Mouse (Mus musculus) liver, embryonic 11.5 days (tissue): ENCODE results near the gene Fbxo31. TPM values are rescaled to one million over a fixed set of nuclear protein-coding genes. Genes with fewer than 3 reads are reported as not detected.
A peak's percentile ranks its signal among the peaks of the same experiment; 100 is the strongest.
"Not testable (repeated sequence)": the region's sequence is repeated elsewhere in the genome, so short reads cannot be mapped to it uniquely, and the experiment has no call there.

ENCODE experiments used
- ATAC-seq: fragments of 200-750 bp; cut with Nextera tagmentation; replicated peaks from 2 replicates; pipeline ENCODE4 v1.8.0; 2017; ENCODE audit warnings: moderate number of reproducible peaks, mild to moderate bottlenecking, moderate TSS enrichment, moderate library complexity; ENCODE audit not compliant: low FRiP score
- DNase-seq: peaks from one replicate; pipeline ENCODE4 v3.0.0-alpha.2; 2017; ENCODE audit warnings: low spot score
- H3K27ac ChIP-seq: fragments of 300-500 bp; sonication (generic); 2 replicates; pipeline ENCODE4 v1.5.1; 2014; ENCODE audit warnings: mild to moderate bottlenecking, low read depth, low read length, control low read depth
- H3K27me3 ChIP-seq: fragments of 300-500 bp; sonication (generic); replicated peaks from 2 replicates; pipeline ENCODE4 v1.6.1; 2014; ENCODE audit warnings: low read length, mixed read lengths; ENCODE audit not compliant: control insufficient read depth, insufficient read depth
- H3K36me3 ChIP-seq: fragments of 300-500 bp; sonication (generic); 2 replicates; pipeline ENCODE4 v1.6.1; 2014; ENCODE audit warnings: mild to moderate bottlenecking, low read length, moderate library complexity, mixed read lengths; ENCODE audit not compliant: control insufficient read depth, insufficient read depth
- H3K4me1 ChIP-seq: fragments of 300-500 bp; sonication (generic); replicated peaks from 2 replicates; pipeline ENCODE4 v1.6.1; 2014; ENCODE audit warnings: low read length, mixed read lengths; ENCODE audit not compliant: control insufficient read depth, insufficient read depth
- H3K4me2 ChIP-seq: fragments of 300-500 bp; sonication (generic); 2 replicates; pipeline ENCODE4 v1.6.1; 2014; ENCODE audit warnings: mild to moderate bottlenecking, control low read depth, moderate library complexity
- H3K4me3 ChIP-seq: fragments of 300-500 bp; sonication (generic); 2 replicates; pipeline ENCODE4 v1.5.1; 2014; ENCODE audit warnings: low read depth, low read length, control low read depth
- H3K9ac ChIP-seq: fragments of 300-500 bp; sonication (generic); 2 replicates; pipeline ENCODE4 v1.6.1; 2014; ENCODE audit warnings: low read depth, low read length, control low read depth
- H3K9me3 ChIP-seq: fragments of 300-500 bp; sonication (generic); 2 replicates; pipeline ENCODE4 v1.6.1; 2016; ENCODE audit warnings: low read length, inconsistent platforms, mixed read lengths; ENCODE audit not compliant: control insufficient read depth
- WGBS: fragments of 180-500 bp; shearing (Covaris S2); extraction: QIAGEN DNeasy Blood & Tissue Kit; methylation state at CpG from one replicate; pipeline ENCODE4 v1.1.7; 2014; 5-methylcytosine and 5-hydroxymethylcytosine counted together
- polyA plus RNA-seq: library from polyadenylated mRNA; unstranded; fragments of >200 nt; fragmentation: Nextera tagmentation; extraction: Ambion mirVana; gene quantifications from 2 replicates; pipeline ENCODE4 v1.2.1, GENCODE M21; 2014

Gene Fbxo31
- polyA plus RNA-seq, 1 experiment from 2014 or later = 23.8 TPM

- Histone ChIP-seq H3K36me3 (peaks cover 17% of the 10 kb centered on the region), H3K4me1 (no peaks in the 10 kb centered on the region), H3K4me3 (no peak overlapping the region), H3K27ac (no peak overlapping the region), H3K4me2 (no peak overlapping the region), H3K9me3 (no peaks in the 10 kb centered on the region), H3K27me3 (no peaks in the 10 kb centered on the region), H3K9ac (no peak overlapping the region)
- no peak for DNase-seq
- ATAC-seq = no peak
- 85% methylated on average over 5 of the region's 5 CpGs for WGBS
Observed at GRCm38 (mm10) chr8:121607661-121608060, 29.1 kb upstream of the Fbxo31 start.

GRCm38 (mm10) chr8:121603801-121604200 is 25.2 kb upstream of the Fbxo31 start:
- Histone ChIP-seq H3K9ac (no peak overlapping the region), H3K4me1 (no peaks in the 10 kb centered on the region), H3K4me2 (no peak overlapping the region), H3K27ac (no peak overlapping the region), H3K9me3 (no peaks in the 10 kb centered on the region), H3K36me3 (peaks cover 13% of the 10 kb centered on the region), H3K4me3 (no peak overlapping the region), H3K27me3 (no peaks in the 10 kb centered on the region)
- DNase-seq (no peak), ATAC-seq (no peak)
- 90% methylated on average over 12 of the region's 12 CpGs for WGBS

GRCm38 (mm10) chr8:121602860-121603259 is 24.3 kb upstream of the Fbxo31 start:
- WGBS = 27% methylated on average over 3 of the region's 3 CpGs
- peak; percentile 48; the same call in 1 of the 2 replicates for ATAC-seq
- H3K36me3 ChIP-seq = peaks cover 17% of the 10 kb centered on the region

GRCm38 (mm10) chr8:121602411-121602810 is 23.8 kb upstream of the Fbxo31 start:
- H3K36me3 ChIP-seq = peaks cover 15% of the 10 kb centered on the region
- WGBS = 90% methylated on average over 12 of the region's 12 CpGs
- no peaks in the 10 kb centered on the region for H3K4me1 ChIP-seq
- no peaks in the 10 kb centered on the region for H3K9me3 ChIP-seq
- no peak overlapping the region for H3K9ac ChIP-seq
- H3K27ac ChIP-seq = no peak overlapping the region
- DNase-seq (no peak), ATAC-seq (no peak)
- H3K4me2 ChIP-seq = no peak overlapping the region
- no peaks in the 10 kb centered on the region for H3K27me3 ChIP-seq
- H3K4me3 ChIP-seq = no peak overlapping the region

More at GRCm38 (mm10) chr8:121602860-121603259, 24.3 kb upstream of the Fbxo31 start:
- no peaks in the 10 kb centered on the region for H3K4me1 ChIP-seq
- H3K9me3 ChIP-seq = no peaks in the 10 kb centered on the region
- no peak overlapping the region for H3K9ac ChIP-seq
- DNase-seq = no peak
- no peak overlapping the region for H3K27ac ChIP-seq
- H3K27me3 ChIP-seq = no peaks in the 10 kb centered on the region
- H3K4me2 ChIP-seq = no peak overlapping the region
- H3K4me3 ChIP-seq = no peak overlapping the region

GRCm38 (mm10) chr8:121599842-121600241 is 21.2 kb upstream of the Fbxo31 start:
- Histone ChIP-seq H3K27ac (no peak overlapping the region), H3K4me1 (no peaks in the 10 kb centered on the region), H3K9ac (no peak overlapping the region), H3K4me2 (no peak overlapping the region), H3K27me3 (no peaks in the 10 kb centered on the region), H3K4me3 (no peak overlapping the region), H3K36me3 (peaks cover 25% of the 10 kb centered on the region), H3K9me3 (no peaks in the 10 kb centered on the region)
- no peak for DNase-seq
- no peak for ATAC-seq
- WGBS = 81% methylated on average over 14 of the region's 14 CpGs

- ATAC-seq (peak; percentile 79; the same call in 1 of the 2 replicates), DNase-seq (peak; percentile 67)
- Histone ChIP-seq H3K27ac (no peak overlapping the region), H3K9me3 (no peaks in the 10 kb centered on the region), H3K27me3 (no peaks in the 10 kb centered on the region), H3K4me3 (no peak overlapping the region), H3K36me3 (peaks cover 24% of the 10 kb centered on the region), H3K9ac (no peak overlapping the region), H3K4me1 (no peaks in the 10 kb centered on the region), H3K4me2 (no peak overlapping the region)
- WGBS = 32% methylated on average over 7 of the region's 7 CpGs
Observed at GRCm38 (mm10) chr8:121598892-121599291, 20.3 kb upstream of the Fbxo31 start.

- ATAC-seq = no peak
- H3K36me3 ChIP-seq = peaks cover 27% of the 10 kb centered on the region; the same call in 1 of the 2 replicates
Observed at GRCm38 (mm10) chr8:121598190-121598589, 19.6 kb upstream of the Fbxo31 start.

GRCm38 (mm10) chr8:121597492-121597891 is 18.9 kb upstream of the Fbxo31 start:
- not testable (repeated sequence) for H3K4me2 ChIP-seq, H3K27me3 ChIP-seq, H3K9me3 ChIP-seq, H3K27ac ChIP-seq, DNase-seq, ATAC-seq, H3K4me1 ChIP-seq, H3K9ac ChIP-seq, H3K4me3 ChIP-seq
- peaks cover 27% of the 10 kb centered on the region; the same call in 1 of the 2 replicates for H3K36me3 ChIP-seq
- 82% methylated on average over 2 of the region's 2 CpGs for WGBS

More at GRCm38 (mm10) chr8:121598190-121598589, 19.6 kb upstream of the Fbxo31 start:
- H3K27ac ChIP-seq = no peak overlapping the region
- H3K9me3 ChIP-seq = no peaks in the 10 kb centered on the region
- 87% methylated on average over 7 of the region's 7 CpGs for WGBS
- H3K4me2 ChIP-seq = no peak overlapping the region
- no peaks in the 10 kb centered on the region for H3K27me3 ChIP-seq
- H3K4me3 ChIP-seq = no peak overlapping the region
- no peak for DNase-seq
- H3K9ac ChIP-seq = no peak overlapping the region
- H3K4me1 ChIP-seq = no peaks in the 10 kb centered on the region

GRCm38 (mm10) chr8:121593983-121594382 is 15.4 kb upstream of the Fbxo31 start:
- ATAC-seq (no peak), DNase-seq (no peak)
- peaks cover 27% of the 10 kb centered on the region; the same call in 1 of the 2 replicates for H3K36me3 ChIP-seq
- no peak overlapping the region for H3K9ac ChIP-seq
- no peaks in the 10 kb centered on the region for H3K9me3 ChIP-seq
- no peaks in the 10 kb centered on the region for H3K27me3 ChIP-seq
- peaks cover 22% of the 10 kb centered on the region for H3K4me1 ChIP-seq
- H3K4me3 ChIP-seq = no peak overlapping the region
- no peak overlapping the region for H3K4me2 ChIP-seq
- WGBS = 77% methylated on average over 9 of the region's 9 CpGs
- no peak overlapping the region for H3K27ac ChIP-seq
